Mouse (Mus musculus): ENCODE data around the gene Dennd5b.

Gene Dennd5b

GRCm38 (mm10) chr6:149100174-149101075, 1.1 kb downstream of the Dennd5b start:
- DNase-seq, result peak; percentile 14

DNA sequence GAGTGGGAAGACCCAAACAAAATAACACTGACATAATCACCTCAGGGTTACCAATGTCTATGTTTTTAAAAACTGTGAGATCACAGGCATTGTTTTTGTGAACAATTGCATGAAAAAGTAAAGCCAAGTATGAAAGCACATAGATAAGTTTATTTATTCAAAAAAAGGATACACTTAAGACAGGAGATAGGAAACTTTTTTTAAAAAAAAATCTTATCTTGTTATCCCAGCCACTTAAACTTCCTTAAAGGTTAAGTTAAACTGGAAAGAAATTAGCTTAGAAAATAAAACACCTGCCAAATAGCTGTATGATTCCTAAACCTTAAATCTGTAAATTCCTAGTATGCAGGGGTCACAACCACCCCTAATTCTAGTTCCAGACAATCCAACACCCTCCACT, 2.5 kb downstream of the Dennd5b start:
- DNase-seq, result no peak

DNA sequence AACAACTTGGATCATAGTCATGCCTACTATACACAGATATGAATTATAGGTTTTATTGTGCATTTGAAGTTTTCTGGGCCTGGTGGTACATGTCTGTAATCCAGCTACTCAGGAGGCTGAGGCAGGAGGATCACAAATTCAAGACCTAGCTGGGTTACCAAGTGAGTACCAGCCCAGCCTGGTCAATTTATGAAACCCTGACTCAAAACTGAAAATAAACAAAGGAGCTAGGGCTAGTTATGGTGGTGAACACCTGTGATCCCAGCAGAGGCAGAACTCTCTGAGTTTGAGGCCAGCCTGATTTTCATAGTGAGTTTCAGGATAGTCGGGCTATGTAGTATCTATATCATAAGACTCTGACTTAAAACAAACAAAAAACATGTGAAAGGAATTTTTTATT, 4.2 kb downstream of the Dennd5b start:
- no peak for DNase-seq

- no peak for DNase-seq
Observed at GRCm38 (mm10) chr6:149096233-149096632, 5.2 kb downstream of the Dennd5b start.

DNA sequence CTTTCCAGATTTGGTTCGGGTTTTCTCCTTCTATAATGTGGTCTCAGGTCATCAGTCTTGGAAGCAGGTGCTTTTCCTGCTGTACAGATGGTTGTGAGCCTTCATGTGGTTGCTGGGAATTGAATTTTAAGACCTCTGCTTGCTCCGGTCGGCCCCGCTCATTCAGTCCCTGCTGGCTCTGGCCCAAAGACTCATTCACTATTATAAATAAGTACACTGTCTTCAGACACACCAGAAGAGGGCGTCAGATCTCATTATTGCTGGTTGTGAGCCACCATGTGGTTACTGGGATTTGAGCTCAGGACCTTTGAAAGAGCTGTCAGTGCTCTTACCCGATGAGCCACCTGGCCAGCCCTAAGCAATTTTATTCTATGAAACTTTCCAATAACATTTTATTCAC, 6.1 kb downstream of the Dennd5b start:
- no peak for DNase-seq

DNA sequence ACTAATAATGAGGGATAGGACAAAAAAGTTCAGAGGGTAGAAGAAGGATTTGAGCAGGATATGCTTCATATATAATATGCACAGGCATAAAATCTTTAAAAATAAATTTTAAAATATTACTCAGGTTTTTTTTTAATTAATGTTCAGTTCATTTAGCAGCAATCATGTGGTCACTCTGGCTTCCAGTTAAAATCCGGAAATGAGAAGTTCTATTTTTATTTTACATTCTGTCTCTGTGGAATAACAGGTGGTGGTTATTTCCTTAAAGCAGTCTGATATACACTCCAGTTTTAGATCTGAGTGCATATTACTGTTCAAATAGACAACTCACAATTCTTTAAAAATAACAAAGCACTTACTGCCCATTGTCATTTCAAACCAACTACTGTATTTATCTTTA, 6.9 kb downstream of the Dennd5b start:
- DNase-seq, result no peak

- no peak for DNase-seq
Observed at GRCm38 (mm10) chr6:149093465-149093864, 8.0 kb downstream of the Dennd5b start.

GRCm38 (mm10) chr6:149092406-149092805, 9.1 kb downstream of the Dennd5b start:
- no peak for DNase-seq

DNA sequence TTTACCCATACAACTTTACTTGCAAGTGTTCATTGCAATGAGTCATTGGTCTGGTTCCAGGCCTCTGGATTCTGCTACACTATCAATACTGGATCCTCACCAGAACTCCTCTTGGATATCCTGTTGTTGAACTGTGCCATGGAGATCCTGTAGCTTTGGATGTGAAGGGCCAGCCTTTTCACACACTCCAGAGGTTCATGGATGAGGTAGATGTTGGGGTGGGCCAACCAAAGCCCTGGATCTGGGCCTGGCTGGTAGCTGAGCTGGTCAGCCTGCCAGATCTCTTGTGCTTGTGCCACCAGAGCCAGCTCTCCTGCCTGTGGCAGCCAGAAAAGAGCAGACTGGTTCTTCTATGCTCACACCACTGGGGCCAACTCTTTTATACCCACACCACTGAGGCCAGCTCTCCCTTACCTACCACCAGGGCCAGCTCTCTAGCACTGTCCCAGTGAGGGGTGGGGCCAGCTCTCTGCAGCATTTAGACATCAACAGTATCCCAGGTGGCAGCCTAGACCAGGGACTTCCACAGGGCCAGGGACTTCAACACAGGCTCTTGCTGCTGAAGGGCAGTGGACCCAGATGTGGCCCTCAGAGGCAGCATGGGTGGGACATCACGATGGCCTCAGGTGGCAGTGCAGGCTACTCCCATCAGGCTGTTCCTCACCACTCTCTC, 24.2 kb downstream of the Dennd5b start:
- no peak for DNase-seq

GRCm38 (mm10) chr6:149073854-149074253, 27.6 kb downstream of the Dennd5b start:
- DNase-seq, result no peak

DNA sequence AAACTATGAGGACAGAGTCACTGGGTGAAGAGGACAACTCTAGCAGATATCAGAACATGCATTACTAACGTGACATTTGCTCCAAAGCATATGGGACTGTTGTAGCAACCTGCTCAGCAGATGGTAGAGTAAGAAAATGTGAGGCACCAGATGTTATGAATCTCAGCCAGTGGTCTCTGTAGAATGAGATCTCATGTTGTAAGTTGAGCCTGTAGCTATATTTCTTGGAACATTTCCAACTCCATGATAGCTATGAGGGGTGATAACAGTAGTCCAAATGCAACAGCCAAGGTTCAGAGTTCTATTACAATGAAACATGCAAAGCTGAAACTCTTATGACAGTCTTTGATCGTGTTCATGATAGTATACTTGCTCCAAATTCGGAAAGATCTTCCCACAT, 28.6 kb downstream of the Dennd5b start:
- no peak for DNase-seq

DNA sequence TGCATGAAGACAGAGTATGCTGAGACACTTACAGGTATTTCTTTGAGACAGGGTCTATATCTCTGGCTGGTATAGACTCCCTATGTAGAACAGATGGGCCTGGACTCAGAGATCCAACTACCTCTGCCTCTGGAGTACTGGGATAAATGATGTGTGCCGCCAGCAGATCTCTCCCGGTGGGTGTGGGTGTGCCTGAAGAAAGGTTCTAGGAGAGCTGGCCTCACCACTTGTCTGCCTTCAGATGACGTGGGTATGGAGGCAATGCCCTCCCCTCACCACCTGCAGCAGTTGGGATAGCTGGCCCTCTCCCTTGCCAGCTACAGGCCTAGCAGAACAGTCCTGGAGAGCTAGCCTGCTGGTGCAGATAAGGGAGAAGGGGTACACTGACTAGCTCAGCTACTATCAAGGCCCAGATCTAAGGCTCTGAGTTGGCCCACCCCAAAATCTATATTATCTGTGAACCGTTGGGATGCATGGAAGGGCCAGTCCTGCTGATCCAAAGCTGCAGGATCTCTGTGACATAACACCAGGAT, 30.8 kb downstream of the Dennd5b start:
- no peak for DNase-seq

GRCm38 (mm10) chr6:149063382-149063781, 38.1 kb downstream of the Dennd5b start:
- no peak for DNase-seq

GRCm38 (mm10) chr6:149060670-149061387, 40.7 kb downstream of the Dennd5b start:
- DNase-seq, result no peak

- DNase-seq, result peak; percentile 14
Observed at GRCm38 (mm10) chr6:149057947-149058391, 43.5 kb downstream of the Dennd5b start.

- DNase-seq, result no peak
Observed at GRCm38 (mm10) chr6:149054780-149055179, 46.7 kb downstream of the Dennd5b start.

DNA sequence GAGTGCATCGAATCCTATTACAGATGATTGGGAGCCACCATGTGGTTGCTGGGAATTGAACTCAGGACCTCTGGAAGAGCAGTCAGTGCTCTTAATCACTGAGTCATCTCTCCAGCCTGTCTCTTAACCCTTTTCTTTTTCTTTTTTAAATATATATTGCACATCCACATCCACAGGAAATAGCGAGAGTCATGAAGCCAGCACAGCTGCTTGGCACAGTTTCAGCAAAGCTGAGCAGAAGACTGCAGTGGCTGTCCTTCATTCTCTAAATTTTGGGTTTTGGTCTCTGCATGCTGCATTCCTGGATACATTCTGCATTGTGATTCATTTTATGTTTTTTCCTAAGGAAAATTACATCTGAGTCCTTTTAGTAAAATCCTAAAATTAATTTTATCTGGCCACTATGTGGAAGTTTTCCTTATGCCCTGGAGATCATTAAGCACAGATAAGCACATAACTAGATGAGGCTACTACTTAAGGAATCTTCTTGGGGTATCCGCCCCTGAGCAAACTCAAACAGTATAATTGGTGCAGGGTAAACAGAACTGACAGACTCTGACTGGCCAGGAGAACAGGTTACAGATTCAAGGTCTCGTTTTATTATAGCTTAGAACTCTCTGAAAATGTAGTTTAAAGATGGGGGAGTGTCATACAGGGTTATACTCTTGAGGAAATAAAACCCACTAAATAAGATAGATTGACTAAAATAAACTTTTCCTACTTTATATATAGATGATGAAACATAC, 50.3 kb downstream of the Dennd5b start:
- no peak for DNase-seq

DNA sequence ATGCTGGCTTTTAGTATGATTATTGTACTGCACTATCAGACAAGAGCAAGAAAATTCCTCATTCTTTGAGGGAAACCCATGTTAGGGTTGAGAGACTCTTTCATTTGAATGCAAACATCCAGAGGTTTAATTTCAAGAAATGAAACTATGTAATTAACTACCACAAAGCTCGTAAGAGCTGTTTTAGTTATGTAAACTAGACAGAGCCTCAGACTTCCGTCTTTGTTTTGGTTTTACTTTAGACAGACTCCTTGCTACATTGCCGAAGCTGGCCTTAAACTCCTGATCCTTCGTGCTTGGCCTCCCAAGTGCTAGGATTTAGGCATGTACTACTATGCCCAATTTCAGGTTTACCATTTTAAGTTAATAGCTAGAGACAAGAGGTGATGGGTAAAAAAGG, 61.4 kb downstream of the Dennd5b start:
- DNase-seq, result no peak

DNA sequence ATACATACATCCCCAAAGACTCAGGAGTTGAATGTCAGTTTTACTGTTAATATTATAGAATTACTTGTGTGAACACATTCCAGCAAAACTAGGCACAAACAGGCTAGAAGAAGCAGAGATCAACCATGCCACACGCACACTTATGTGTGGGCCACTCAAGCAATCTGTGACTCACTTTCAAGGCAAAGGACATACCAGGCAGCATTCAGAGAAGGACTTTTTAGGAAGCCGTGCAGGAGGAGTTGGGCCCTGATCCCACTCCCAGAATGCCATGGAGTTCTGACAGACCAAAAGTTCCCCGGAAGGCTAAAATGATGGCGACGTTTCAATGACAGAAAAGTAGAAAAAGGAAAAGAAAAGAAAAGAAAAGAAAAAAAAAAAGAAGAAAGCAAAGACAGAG, 69.3 kb downstream of the Dennd5b start:
- DNase-seq, result no peak

DNA sequence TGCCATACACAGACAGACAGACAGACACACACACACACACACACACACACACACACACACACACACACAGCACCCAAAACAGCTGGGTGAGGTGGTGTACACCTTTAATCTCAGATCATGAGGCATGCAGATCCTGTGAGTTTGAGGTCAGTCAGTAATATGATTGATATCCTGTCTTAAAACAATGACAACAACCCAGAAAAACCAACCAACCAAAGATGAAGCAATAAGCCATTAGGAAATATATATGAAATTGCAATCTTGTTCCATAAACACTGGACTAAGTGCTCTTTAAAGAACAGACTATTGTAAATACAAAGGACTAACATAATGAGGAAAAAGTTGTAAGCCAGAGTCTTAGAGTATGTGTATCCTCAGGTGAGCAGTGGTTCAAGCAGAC, 70.1 kb downstream of the Dennd5b start:
- no peak for DNase-seq

DNA sequence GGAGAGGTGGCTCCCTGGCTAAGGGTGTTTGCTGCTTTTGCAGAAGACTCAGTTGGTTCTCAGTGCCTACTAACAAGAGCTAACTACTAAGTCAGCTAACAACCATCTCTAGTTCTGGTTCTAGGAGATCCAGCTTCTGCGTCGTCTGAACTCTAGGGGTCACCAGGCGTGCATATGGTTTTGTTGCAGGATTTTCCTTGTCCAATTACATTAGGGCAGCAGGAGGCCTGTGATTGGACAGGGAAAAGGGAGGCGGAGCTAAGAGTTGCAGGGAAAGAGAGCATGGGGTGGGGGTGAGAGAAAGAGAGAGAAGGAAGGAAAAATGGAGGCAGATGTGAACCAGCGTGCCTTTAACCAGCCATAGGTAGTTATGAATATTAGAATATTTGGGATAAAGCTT, 83.0 kb downstream of the Dennd5b start:
- DNase-seq, result no peak

GRCm38 (mm10) chr6:149010766-149011301, 90.6 kb downstream of the Dennd5b start:
- DNase-seq, result peak; percentile 5

Data from thymus, postnatal 14 days (tissue).